Comparison of ENCODE assay signal across 21 mouse cellular contexts in the genomic region with DNA sequence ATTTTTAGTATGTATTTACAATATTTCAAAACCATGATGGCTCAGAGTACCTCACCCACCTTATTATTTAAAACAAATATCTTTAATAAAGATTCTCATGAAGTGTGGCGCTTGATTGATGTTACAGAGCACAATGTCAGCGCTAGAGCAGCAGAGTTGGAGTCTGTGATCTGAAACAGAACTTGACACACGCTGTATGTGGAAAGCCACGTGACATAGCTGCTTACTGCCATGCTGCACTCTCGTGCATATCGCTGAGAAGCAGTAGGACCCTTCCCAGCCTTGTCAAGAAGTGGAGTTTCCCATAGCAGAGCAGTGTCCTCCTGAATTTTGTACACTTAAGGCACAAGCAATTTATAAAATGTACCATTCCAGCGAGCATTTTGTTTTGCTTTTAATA.
"Had no signal": no experiment of that assay in that cellular context is flagged by ENCODE, and none has a peak within 500 bp of the region (broad histone marks: within the 10 kb centered on the region; RNA-seq: fewer than 3 reads in every experiment).

No protein-coding gene starts in this region.

- H3K27me3 ChIP-seq: limb, embryonic 13.5 days; liver, embryonic 12.5 days; lung, embryonic 15.5 days; midbrain, embryonic 13.5 days; stomach, embryonic 15.5 days had no signal

- H3K9me3 ChIP-seq: kidney, embryonic 15.5 days; limb, embryonic 10.5 days; limb, embryonic 13.5 days; liver, embryonic 12.5 days; liver, embryonic 15.5 days; lung, embryonic 15.5 days; megakaryocyte, embryonic 14.5 days; midbrain, embryonic 10.5 days; midbrain, embryonic 13.5 days; stomach, embryonic 15.5 days had no signal

- H3K27ac ChIP-seq: kidney, embryonic 15.5 days; limb, embryonic 10.5 days; limb, embryonic 13.5 days; liver, embryonic 12.5 days; liver, embryonic 15.5 days; lung, embryonic 15.5 days; midbrain, embryonic 10.5 days; midbrain, embryonic 13.5 days; stomach, embryonic 15.5 days had no signal

- DNase-seq: kidney, adult 8-10 months; kidney, postnatal 10 days; kidney, postnatal 36 days; liver; lung, adult 18-20 months; lung, postnatal 10 days; lung, postnatal 36 days; retina, postnatal 1 day; right cerebral cortex, postnatal 25 days; spleen, adult 18-20 months; thymus, postnatal 25 days had no signal

- H3K36me3 ChIP-seq: kidney, embryonic 15.5 days; limb, embryonic 10.5 days; limb, embryonic 13.5 days; liver, embryonic 12.5 days; liver, embryonic 15.5 days; lung, embryonic 15.5 days; midbrain, embryonic 10.5 days; midbrain, embryonic 13.5 days; stomach, embryonic 15.5 days had no signal

- H3K4me3 ChIP-seq: kidney, embryonic 15.5 days; limb, embryonic 10.5 days; limb, embryonic 13.5 days; liver, embryonic 12.5 days; liver, embryonic 15.5 days; lung, embryonic 15.5 days; megakaryocyte, embryonic 14.5 days; midbrain, embryonic 10.5 days; midbrain, embryonic 13.5 days; stomach, embryonic 15.5 days had no signal

- H3K4me2 ChIP-seq: kidney, embryonic 15.5 days; limb, embryonic 13.5 days; liver, embryonic 12.5 days; liver, embryonic 15.5 days; lung, embryonic 15.5 days; midbrain, embryonic 13.5 days; stomach, embryonic 15.5 days had no signal

- ATAC-seq: liver, embryonic 12.5 days; midbrain, embryonic 13.5 days had no signal

- H3K9ac ChIP-seq: kidney, embryonic 15.5 days; limb, embryonic 13.5 days; liver, embryonic 12.5 days; liver, embryonic 15.5 days; lung, embryonic 15.5 days; midbrain, embryonic 13.5 days; stomach, embryonic 15.5 days had no signal

- H3K4me1 ChIP-seq: kidney, embryonic 15.5 days; liver, embryonic 12.5 days; liver, embryonic 15.5 days; lung, embryonic 15.5 days; stomach, embryonic 15.5 days had no signal
